Mouse (Mus musculus): Measurements from ENCODE around the gene Eif3k. TPM values are rescaled to one million over a fixed set of nuclear protein-coding genes. Genes with fewer than 3 reads are reported as not detected.
"Not testable (repeated sequence)": the region's sequence is repeated elsewhere in the genome, so short reads cannot be mapped to it uniquely, and the experiment has no call there.

Gene Eif3k
- polyA plus RNA-seq, 1 experiment from 2014 or later, result 307 TPM

DNA sequence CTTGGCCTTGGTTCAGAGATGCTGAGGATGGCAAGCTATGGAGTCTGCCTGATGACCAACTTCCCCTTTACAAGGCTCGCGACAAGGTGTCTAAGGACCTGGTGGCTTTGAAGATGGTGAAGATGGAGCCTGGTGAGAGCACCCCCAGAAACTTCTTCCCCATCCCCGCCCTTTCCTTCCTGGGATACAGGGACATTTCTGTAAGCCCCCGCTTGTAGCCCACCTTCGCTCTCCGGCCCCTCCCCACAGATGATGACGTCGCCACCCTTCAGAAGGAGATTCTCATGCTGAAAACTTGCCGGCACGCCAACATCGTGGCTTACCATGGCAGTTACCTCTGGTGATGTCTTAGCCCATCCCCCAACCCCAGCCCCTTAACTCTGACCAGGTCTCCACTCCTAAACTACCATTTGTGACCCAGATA lies 1.5 kb upstream of the Eif3k start:
- no peak overlapping the region for H3K9ac ChIP-seq (replicated peaks)
- no peak overlapping the region for H3K4me3 ChIP-seq
- 76% methylated on average over 11 of the region's 11 CpGs for WGBS
- ATAC-seq (replicated peaks), result no peak
- no peaks in the 10 kb centered on the region for H3K27me3 ChIP-seq
- peaks cover 12% of the 10 kb centered on the region for H3K36me3 ChIP-seq
- H3K4me2 ChIP-seq (replicated peaks), result no peak overlapping the region
- no peaks in the 10 kb centered on the region for H3K9me3 ChIP-seq
- no peak overlapping the region for H3K27ac ChIP-seq (replicated peaks)
- H3K4me1 ChIP-seq, result peaks cover 19% of the 10 kb centered on the region

DNA sequence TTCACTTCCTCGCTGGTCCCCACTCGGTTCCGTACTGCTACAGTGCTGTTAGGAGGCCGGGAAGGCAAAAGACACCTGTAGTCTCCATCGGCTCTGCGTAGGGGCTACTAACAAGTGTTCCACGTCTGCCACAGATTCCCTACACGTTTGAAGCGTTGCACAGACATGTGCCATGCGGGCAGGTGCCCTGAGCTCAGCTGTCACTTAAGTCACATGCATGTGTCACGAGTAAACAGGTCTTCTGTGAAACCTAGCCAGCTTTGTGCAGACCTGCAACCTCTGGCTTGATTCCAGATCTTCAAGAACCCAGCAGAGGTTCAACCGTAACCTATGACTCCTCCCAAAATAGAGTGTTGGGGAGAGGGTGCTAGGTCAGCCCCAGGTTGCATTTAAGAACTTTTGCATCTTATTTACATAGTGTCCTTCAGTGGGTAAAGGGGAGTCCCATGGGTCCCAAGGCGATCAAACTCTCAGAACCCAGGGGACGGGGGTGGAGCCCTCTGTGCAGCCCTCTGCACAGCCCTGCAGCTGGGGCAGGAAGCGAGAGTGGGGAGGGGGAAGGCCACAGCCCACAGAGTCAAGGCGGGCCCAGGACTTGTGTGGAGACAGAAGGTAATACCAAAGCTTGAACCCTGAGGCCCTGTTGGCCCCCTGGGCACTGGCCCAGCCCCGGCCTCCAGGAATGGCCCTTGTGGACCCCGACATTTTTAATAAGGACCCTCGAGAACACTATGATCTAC lies 780 bp upstream of the Eif3k start:
- Histone ChIP-seq H3K4me3 (peak overlapping the region; percentile 65), H3K27me3 (no peaks in the 10 kb centered on the region), H3K27ac (replicated peaks) (peak overlapping the region; percentile 65), H3K9me3 (no peaks in the 10 kb centered on the region), H3K4me1 (peaks cover 19% of the 10 kb centered on the region), H3K36me3 (peaks cover 20% of the 10 kb centered on the region), H3K9ac (replicated peaks) (peak overlapping the region; percentile 54), H3K4me2 (replicated peaks) (peak overlapping the region; percentile 74)
- peak; percentile 67 for ATAC-seq (replicated peaks)
- WGBS, result 13% methylated on average over 19 of the region's 19 CpGs

DNA sequence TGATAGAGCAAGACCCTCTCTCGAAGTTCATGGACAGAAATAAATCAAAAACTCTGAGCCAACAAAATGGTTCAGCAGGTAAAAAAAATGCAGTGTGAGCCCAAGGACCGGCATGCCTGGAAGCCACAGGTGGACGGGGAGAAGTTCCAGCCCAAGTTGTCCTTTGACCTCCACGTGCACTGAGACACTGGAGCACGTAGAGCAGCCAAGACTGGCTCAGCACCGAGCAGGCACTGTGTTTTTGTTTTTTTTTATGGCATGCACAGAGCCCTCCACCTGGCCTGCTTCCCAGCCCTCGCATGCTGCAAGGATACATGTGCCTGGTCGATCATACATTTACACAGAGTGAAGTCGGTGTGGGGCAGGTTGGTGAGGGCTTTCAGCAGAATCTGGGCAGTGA lies 4.1 kb downstream of the Eif3k start:
- Histone ChIP-seq H3K27me3 (no peaks in the 10 kb centered on the region), H3K4me3 (no peak overlapping the region), H3K9me3 (no peaks in the 10 kb centered on the region), H3K4me2 (replicated peaks) (no peak overlapping the region), H3K27ac (replicated peaks) (no peak overlapping the region), H3K4me1 (peaks cover 16% of the 10 kb centered on the region), H3K9ac (replicated peaks) (no peak overlapping the region), H3K36me3 (peaks cover 56% of the 10 kb centered on the region)
- ATAC-seq (replicated peaks), result no peak
- 94% methylated on average over 9 of the region's 9 CpGs for WGBS

GRCm38 (mm10) chr7:28973025-28973424 lies 8.6 kb downstream of the Eif3k start:
- Histone ChIP-seq H3K4me2 (replicated peaks) (no peak overlapping the region), H3K9ac (replicated peaks) (no peak overlapping the region), H3K4me1 (peaks cover 5% of the 10 kb centered on the region; the same call in 1 of the 2 replicates), H3K4me3 (no peak overlapping the region), H3K36me3 (peaks cover 53% of the 10 kb centered on the region), H3K9me3 (no peaks in the 10 kb centered on the region), H3K27me3 (no peaks in the 10 kb centered on the region), H3K27ac (replicated peaks) (no peak overlapping the region)
- WGBS, result 79% methylated on average over 8 of the region's 8 CpGs
- no peak for ATAC-seq (replicated peaks)

- Histone ChIP-seq H3K9me3 (no peaks in the 10 kb centered on the region), H3K9ac (replicated peaks) (no peak overlapping the region), H3K4me3 (no peak overlapping the region), H3K4me1 (peaks cover 5% of the 10 kb centered on the region; the same call in 1 of the 2 replicates), H3K36me3 (peaks cover 48% of the 10 kb centered on the region), H3K4me2 (replicated peaks) (no peak overlapping the region), H3K27ac (replicated peaks) (0 out of 2 replicates have a peak overlapping the region, but pooled peaks have one; percentile 3), H3K27me3 (no peaks in the 10 kb centered on the region)
- 69% methylated on average over 8 of the region's 8 CpGs for WGBS
- ATAC-seq (replicated peaks), result peak; percentile 29; the same call in 1 of the 2 replicates
Observed at GRCm38 (mm10) chr7:28972542-28972985, 9.1 kb downstream of the Eif3k start.

GRCm38 (mm10) chr7:28971770-28972269 lies 9.8 kb downstream of the Eif3k start:
- H3K36me3 ChIP-seq, result peaks cover 41% of the 10 kb centered on the region
- no peaks in the 10 kb centered on the region for H3K9me3 ChIP-seq

DNA sequence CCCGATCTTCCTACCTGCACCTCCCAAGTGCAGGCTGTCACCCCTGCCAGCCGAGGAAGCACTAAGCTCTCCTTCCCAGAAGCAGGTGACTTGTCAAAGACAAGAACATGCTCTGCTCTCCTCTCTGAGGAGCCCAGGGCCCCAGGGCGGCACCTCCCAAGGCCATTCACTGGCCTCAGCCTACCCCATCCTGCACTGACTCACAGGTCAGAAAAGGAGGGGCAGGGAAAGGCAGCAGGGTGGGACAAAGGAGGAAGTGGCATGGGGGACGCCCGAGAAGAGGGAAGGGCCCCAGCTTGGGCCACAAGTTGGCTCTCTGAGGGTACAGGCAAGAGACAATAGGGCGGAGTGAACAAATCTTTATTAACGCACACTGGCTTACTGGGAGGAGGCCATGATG lies 10.6 kb downstream of the Eif3k start:
- H3K4me3 ChIP-seq, result no peak overlapping the region
- H3K27ac ChIP-seq (replicated peaks), result no peak overlapping the region
- WGBS, result 86% methylated on average over 7 of the region's 7 CpGs
- peaks cover 33% of the 10 kb centered on the region for H3K36me3 ChIP-seq
- H3K9me3 ChIP-seq, result no peaks in the 10 kb centered on the region
- H3K4me1 ChIP-seq, result peaks cover 5% of the 10 kb centered on the region; the same call in 1 of the 2 replicates
- H3K9ac ChIP-seq (replicated peaks), result no peak overlapping the region
- no peaks in the 10 kb centered on the region for H3K27me3 ChIP-seq
- no peak for ATAC-seq (replicated peaks)
- no peak overlapping the region for H3K4me2 ChIP-seq (replicated peaks)

More at GRCm38 (mm10) chr7:28971770-28972269, 9.8 kb downstream of the Eif3k start:
- no peak overlapping the region for H3K4me2 ChIP-seq (replicated peaks)
- no peak overlapping the region for H3K4me3 ChIP-seq
- H3K4me1 ChIP-seq, result peaks cover 5% of the 10 kb centered on the region; the same call in 1 of the 2 replicates
- WGBS, result 75% methylated on average over 6 of the region's 6 CpGs
- H3K27me3 ChIP-seq, result no peaks in the 10 kb centered on the region
- no peak for ATAC-seq (replicated peaks)
- no peak overlapping the region for H3K9ac ChIP-seq (replicated peaks)
- H3K27ac ChIP-seq (replicated peaks), result 0 out of 2 replicates have a peak overlapping the region, but pooled peaks have one; percentile 3

DNA sequence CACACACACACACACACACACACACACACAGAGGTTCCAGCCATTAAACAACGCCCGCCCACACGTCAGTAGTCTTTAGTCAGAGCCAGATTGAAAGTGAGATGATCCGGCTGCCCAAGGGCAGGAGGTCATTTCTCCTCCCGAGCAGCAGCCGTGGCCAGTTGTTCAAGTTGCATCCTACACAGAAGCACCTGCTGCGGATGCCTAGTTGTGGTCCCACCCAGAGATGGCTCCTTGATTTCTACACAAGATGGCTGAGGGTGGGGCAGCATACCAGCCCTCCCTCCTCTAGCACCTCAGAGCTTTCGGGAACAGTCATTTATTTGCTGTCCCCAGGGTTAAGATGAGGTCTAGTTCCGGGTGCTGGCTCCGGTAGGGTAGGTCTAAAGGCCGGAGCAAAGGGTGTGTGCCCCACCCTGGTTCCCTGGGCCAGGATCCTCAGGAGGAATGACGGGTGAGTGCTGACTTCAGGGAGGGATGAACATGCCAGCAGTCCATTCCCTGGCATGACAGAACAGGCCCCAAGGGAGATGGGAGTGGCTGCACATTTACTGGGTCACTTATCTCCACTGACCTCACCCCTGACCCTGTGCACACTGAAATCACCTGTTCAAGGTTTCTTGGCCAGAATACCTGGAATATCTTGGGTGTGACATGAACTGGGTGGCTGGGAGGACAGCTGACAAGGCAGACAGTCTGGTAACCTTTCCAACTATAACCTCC lies 11.8 kb downstream of the Eif3k start:
- H3K9ac ChIP-seq (replicated peaks), result no peak overlapping the region
- no peak overlapping the region for H3K4me3 ChIP-seq
- 81% methylated on average over 12 of the region's 12 CpGs for WGBS
- H3K36me3 ChIP-seq, result peaks cover 30% of the 10 kb centered on the region
- H3K27ac ChIP-seq (replicated peaks), result no peak overlapping the region
- no peaks in the 10 kb centered on the region for H3K27me3 ChIP-seq
- H3K9me3 ChIP-seq, result no peaks in the 10 kb centered on the region
- peaks cover 5% of the 10 kb centered on the region; the same call in 1 of the 2 replicates for H3K4me1 ChIP-seq
- no peak overlapping the region for H3K4me2 ChIP-seq (replicated peaks)
- ATAC-seq (replicated peaks), result no peak

GRCm38 (mm10) chr7:28969271-28969670 lies 12.4 kb downstream of the Eif3k start:
- WGBS, result 100% methylated on average over 1 of the region's 1 CpGs
- H3K4me2 ChIP-seq (replicated peaks), result no peak overlapping the region

GRCm38 (mm10) chr7:28968120-28968519 lies 13.5 kb downstream of the Eif3k start:
- not testable (repeated sequence) for H3K27me3 ChIP-seq; ATAC-seq (replicated peaks); H3K27ac ChIP-seq (replicated peaks); H3K4me2 ChIP-seq (replicated peaks); H3K4me1 ChIP-seq; H3K4me3 ChIP-seq; H3K9ac ChIP-seq (replicated peaks); H3K9me3 ChIP-seq
- WGBS, result 94% methylated on average over 8 of the region's 8 CpGs
- H3K36me3 ChIP-seq, result peaks cover 13% of the 10 kb centered on the region

More at GRCm38 (mm10) chr7:28969271-28969670, 12.4 kb downstream of the Eif3k start:
- H3K4me3 ChIP-seq, result no peak overlapping the region
- H3K27me3 ChIP-seq, result no peaks in the 10 kb centered on the region
- no peaks in the 10 kb centered on the region for H3K9me3 ChIP-seq
- H3K4me1 ChIP-seq, result peaks cover 5% of the 10 kb centered on the region; the same call in 1 of the 2 replicates
- peaks cover 25% of the 10 kb centered on the region for H3K36me3 ChIP-seq
- H3K27ac ChIP-seq (replicated peaks), result no peak overlapping the region
- no peak overlapping the region for H3K9ac ChIP-seq (replicated peaks)
- no peak for ATAC-seq (replicated peaks)

DNA sequence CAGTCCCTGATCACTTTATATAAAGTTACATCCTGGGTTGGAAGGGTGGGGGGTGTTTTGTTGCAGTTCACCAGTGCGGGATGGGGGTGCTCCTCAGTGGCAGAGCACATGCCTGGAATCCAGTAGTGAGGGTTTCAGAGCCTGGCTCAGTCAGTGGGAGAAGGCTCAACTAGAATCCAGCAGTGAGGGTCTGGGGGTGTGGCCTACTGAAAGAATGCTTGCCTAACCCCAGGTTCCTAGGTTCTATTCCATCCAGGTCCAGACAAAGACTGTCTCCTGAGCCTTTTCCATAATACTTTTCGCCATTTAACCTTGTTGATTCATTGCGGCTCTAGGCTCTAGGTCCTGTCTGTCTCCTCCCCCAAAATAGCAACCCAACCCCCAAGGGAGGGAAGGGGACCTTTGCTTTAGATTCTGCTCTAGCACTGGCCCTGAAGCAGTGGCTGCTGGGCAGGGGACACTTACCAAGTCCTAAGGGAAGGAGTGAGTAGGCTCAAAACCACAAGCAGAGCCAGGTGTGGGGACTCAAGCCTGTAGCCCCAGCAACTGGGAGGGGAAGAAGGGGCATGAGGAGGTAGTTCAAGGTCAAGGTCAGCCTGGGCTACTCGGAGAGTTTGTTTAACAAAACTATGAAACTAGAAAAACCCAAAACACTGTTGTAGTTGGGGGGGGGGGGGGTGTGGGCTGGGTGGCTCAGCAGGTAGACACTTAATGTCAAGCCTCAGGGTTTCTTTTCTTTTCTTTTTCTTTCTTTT lies 14.7 kb downstream of the Eif3k start:
- Histone ChIP-seq H3K36me3 (peaks cover 10% of the 10 kb centered on the region; the same call in 1 of the 2 replicates), H3K4me1 (peaks cover 13% of the 10 kb centered on the region), H3K27ac (replicated peaks) (no peak overlapping the region), H3K9me3 (no peaks in the 10 kb centered on the region), H3K9ac (replicated peaks) (no peak overlapping the region), H3K27me3 (no peaks in the 10 kb centered on the region), H3K4me3 (no peak overlapping the region), H3K4me2 (replicated peaks) (no peak overlapping the region)
- 66% methylated on average over 4 of the region's 4 CpGs for WGBS
- ATAC-seq (replicated peaks), result no peak

Measured in forebrain, embryonic 15.5 days (tissue).